Mouse (Mus musculus) olfactory bulb, adult 2 months (tissue): ENCODE results near the gene Rrp36.

Source experiments
- CTCF ChIP-seq: fragments of 200-500 bp; IDR thresholded peaks from 2 replicates; pipeline ENCODE4 v1.5.1; 2012; ENCODE audit warnings: low read depth, mild to moderate bottlenecking, low read length, moderate library complexity; ENCODE audit not compliant: insufficient read depth
- POLR2A ChIP-seq: fragments of 200-500 bp; IDR thresholded peaks from 2 replicates; pipeline ENCODE4 v1.6.1; 2012; ENCODE audit warnings: mild to moderate bottlenecking, low read depth, low read length, moderate library complexity; ENCODE audit not compliant: insufficient read depth

GRCm38 (mm10) chr17:46645561-46646321, 28.4 kb downstream of the Rrp36 start, which contains the start of the genes Klc4 and Mrpl2:
- TF ChIP-seq CTCF (no peak), POLR2A (peak; percentile 95)
